Mouse (Mus musculus) CH12.LX (cell line): ENCODE data around the gene Usp39. TPM values are rescaled to one million over a fixed set of nuclear protein-coding genes. Genes with fewer than 3 reads are reported as not detected.

Source experiments
- DNase-seq: peaks from one replicate; pipeline ENCODE4 v3.0.0-alpha.2; 2013; ENCODE audit errors: extremely low read depth
- H3K27ac ChIP-seq: 2 replicates; pipeline ENCODE4 v1.5.1; 2012; ENCODE audit warnings: low read depth, mild to moderate bottlenecking, control low read depth, moderate library complexity; ENCODE audit not compliant: insufficient read depth
- H3K27me3 ChIP-seq: replicated peaks from 2 replicates; pipeline ENCODE3; 2012; ENCODE audit warnings: inconsistent platforms
- H3K36me3 ChIP-seq, 2 experiments: replicated peaks in 1 of 2; 2 replicates each; pipeline versions ENCODE3 to v1.6.1; 2012; ENCODE audit warnings: inconsistent platforms in 1 of 2, low read length in 1 of 2, mild to moderate bottlenecking in 1 of 2, mixed read lengths in 1 of 2, moderate library complexity in 1 of 2; ENCODE audit not compliant: control insufficient read depth in 1 of 2, insufficient read depth in 1 of 2
- H3K4me1 ChIP-seq, 2 experiments: 2 replicates each; pipeline ENCODE4 v1.6.1; 2012; ENCODE audit warnings: inconsistent platforms in 1 of 2, moderate library complexity in 1 of 2; ENCODE audit not compliant: insufficient read depth in 2 of 2, control insufficient read depth in 1 of 2
- H3K4me2 ChIP-seq: 2 replicates; pipeline ENCODE4 v1.6.1; 2012; ENCODE audit warnings: low read depth, mild to moderate bottlenecking, control low read depth; ENCODE audit not compliant: poor library complexity, insufficient read depth, severe bottlenecking
- H3K4me3 ChIP-seq, 3 experiments: fragments of 150-350 bp in 1 of 3; sonication (generic) in 1 of 3; replicated peaks in 1 of 3; 2 replicates each; pipeline versions ENCODE3 to v1.5.1; 2011 to 2012; ENCODE audit warnings: low read depth in 2 of 3, low read length in 2 of 3, mild to moderate bottlenecking in 2 of 3, moderate library complexity in 2 of 3, control low read depth in 1 of 3, improper control_type of control experiment in 1 of 3, inconsistent platforms in 1 of 3, mixed read lengths in 1 of 3; ENCODE audit not compliant: poor library complexity in 1 of 3
- H3K79me2 ChIP-seq: replicated peaks from 2 replicates; pipeline ENCODE4 v1.6.1; 2012; ENCODE audit warnings: mild to moderate bottlenecking, moderate library complexity; ENCODE audit not compliant: control insufficient read depth, poor library complexity, insufficient read depth, severe bottlenecking; ENCODE audit errors: extremely low read depth
- H3K9ac ChIP-seq: 2 replicates; pipeline ENCODE4 v1.6.1; 2012; ENCODE audit warnings: low read depth, mild to moderate bottlenecking, control low read depth, moderate library complexity; ENCODE audit not compliant: insufficient read depth
- H3K9me3 ChIP-seq: replicated peaks from 2 replicates; pipeline ENCODE3; 2012; ENCODE audit warnings: low read length, inconsistent platforms, mixed read lengths
- CHD1 ChIP-seq: IDR thresholded peaks from 2 replicates; pipeline ENCODE4 v1.6.1; 2012; ENCODE audit warnings: low read depth, low read length, improper control_type of control experiment, inconsistent platforms
- CTCF ChIP-seq, 2 experiments: IDR thresholded peaks in 1 of 2; conservative IDR thresholded peaks in 1 of 2; 2 replicates each; pipeline ENCODE4 v1.5.1; 2011 to 2012; ENCODE audit warnings: low read depth in 2 of 2, low read length in 2 of 2, improper control_type of control experiment in 1 of 2, inconsistent platforms in 1 of 2, mild to moderate bottlenecking in 1 of 2, moderate library complexity in 1 of 2
- ELF1 ChIP-seq: IDR thresholded peaks from 2 replicates; pipeline ENCODE4 v1.6.1; 2014; ENCODE audit warnings: low read depth, mild to moderate bottlenecking, inconsistent platforms, low read length, improper control_type of control experiment
- ETS1 ChIP-seq: conservative IDR thresholded peaks from 2 replicates; pipeline ENCODE4 v1.6.1; 2012; ENCODE audit warnings: low read depth, mild to moderate bottlenecking, inconsistent platforms, low read length, improper control_type of control experiment, moderate library complexity
- GABPA ChIP-seq: IDR thresholded peaks from 2 replicates; pipeline ENCODE4 v1.6.1; 2012; ENCODE audit warnings: low read depth, low read length, improper control_type of control experiment, inconsistent platforms; ENCODE audit not compliant: insufficient replicate concordance
- MAZ ChIP-seq: IDR thresholded peaks from 2 replicates; pipeline ENCODE4 v1.6.1; 2012; ENCODE audit warnings: low read depth, mild to moderate bottlenecking, inconsistent platforms, low read length, improper control_type of control experiment, moderate library complexity
- MEF2A ChIP-seq: IDR thresholded peaks from 2 replicates; pipeline ENCODE4 v1.6.1; 2014; ENCODE audit warnings: low read depth, mild to moderate bottlenecking, inconsistent platforms, low read length, improper control_type of control experiment, borderline replicate concordance
- MXI1 ChIP-seq: IDR thresholded peaks from 2 replicates; pipeline ENCODE4 v1.6.1; 2011; ENCODE audit warnings: mild to moderate bottlenecking, low read depth, low read length, improper control_type of control experiment
- NELFE ChIP-seq: IDR thresholded peaks from 2 replicates; pipeline ENCODE4 v1.6.1; 2011; ENCODE audit warnings: low read depth, low read length, improper control_type of control experiment
- PAX5 ChIP-seq: IDR thresholded peaks from 2 replicates; pipeline ENCODE4 v1.6.1; 2012; ENCODE audit warnings: low read length, inconsistent platforms, mixed read lengths
- POLR2A ChIP-seq: IDR thresholded peaks from 2 replicates; pipeline ENCODE4 v1.6.1; 2011; ENCODE audit warnings: low read depth, mild to moderate bottlenecking, improper control_type of control experiment, low read length
- POLR2AphosphoS2 ChIP-seq: IDR thresholded peaks from 2 replicates; pipeline ENCODE4 v1.6.1; 2011; ENCODE audit warnings: low read depth, low read length, improper control_type of control experiment
- RAD21 ChIP-seq: IDR thresholded peaks from 2 replicates; pipeline ENCODE4 v1.6.1; 2011; ENCODE audit warnings: low read depth, mild to moderate bottlenecking, low read length, improper control_type of control experiment, moderate library complexity
- RCOR1 ChIP-seq: conservative IDR thresholded peaks from 2 replicates; pipeline ENCODE4 v1.6.1; 2012; ENCODE audit warnings: low read depth, mild to moderate bottlenecking, inconsistent platforms, low read length, improper control_type of control experiment
- SMC3 ChIP-seq: IDR thresholded peaks from 2 replicates; pipeline ENCODE4 v1.6.1; 2011; ENCODE audit warnings: low read depth, low read length, improper control_type of control experiment
- UBTF ChIP-seq: IDR thresholded peaks from 2 replicates; pipeline ENCODE4 v1.6.1; 2012; ENCODE audit warnings: low read depth, mild to moderate bottlenecking, inconsistent platforms, low read length, improper control_type of control experiment, moderate library complexity
- ZMIZ1 ChIP-seq: IDR thresholded peaks from 2 replicates; pipeline ENCODE4 v1.6.1; 2012; ENCODE audit warnings: low read depth, mild to moderate bottlenecking, inconsistent platforms, low read length, improper control_type of control experiment
- ZNF384 ChIP-seq: IDR thresholded peaks from 2 replicates; pipeline ENCODE4 v1.6.1; 2012; ENCODE audit warnings: low read depth, low read length, improper control_type of control experiment, inconsistent platforms
- dilution Hi-C: fragments of 300-500 bp; cut with MboI; formaldehyde crosslinking; loops from 2 replicates; pipeline ENCODE4 v1.14.3; 2020; ENCODE audit warnings: low sequenced_read_pairs; ENCODE audit not compliant: extremely low pct_unique_long_range_greater_than_20kb, extremely low pct_ligation_motif_present
- in situ Hi-C: fragments of 300-500 bp; cut with MboI; formaldehyde crosslinking; loops from 3 replicates; pipeline ENCODE4 v1.14.3; 2019; ENCODE audit warnings: low sequenced_read_pairs, low pct_ligation_motif_present, low pct_unique_long_range_greater_than_20kb, mixed read lengths
- polyA plus RNA-seq: library from polyadenylated mRNA; unstranded; fragments of >175 nt; gene quantifications from 2 replicates; pipeline ENCODE4 v1.2.1, GENCODE M21; 2012; ENCODE audit warnings: low read depth; ENCODE audit not compliant: insufficient read length
- total RNA-seq, 2 experiments: library from RNA; depleted of rRNA; stranded (reverse); fragments of 300-350 nt in 1 of 2; fragments of >200 nt in 1 of 2; gene quantifications; 2 replicates each; pipeline ENCODE4 v1.2.3; 2012 to 2014

Gene Usp39
- total and polyA plus RNA-seq, 3 experiments, result 74.5 to 138 (median 88.2) TPM

DNA sequence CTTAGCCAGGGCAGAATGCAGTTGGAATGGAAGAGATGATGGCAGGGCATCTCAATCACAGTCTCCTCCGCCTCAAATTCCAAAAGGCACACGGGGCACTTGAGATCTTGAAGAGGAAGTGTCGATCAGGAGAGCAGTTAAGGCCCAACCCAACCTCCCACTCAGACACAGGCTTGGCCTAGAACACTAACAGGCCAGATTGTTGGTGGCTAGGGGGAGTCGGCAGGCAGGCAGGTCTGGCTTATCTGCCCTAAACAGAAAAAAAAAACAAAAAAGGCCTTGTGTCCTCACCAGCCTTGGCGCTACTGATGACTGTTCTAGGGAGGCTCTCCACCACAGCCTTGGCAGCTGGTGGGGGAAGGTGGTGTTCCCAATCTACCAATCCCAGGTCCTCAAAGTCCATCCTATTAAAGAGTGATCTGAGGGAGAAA, 16.2 kb upstream of the Usp39 start:
- Histone ChIP-seq H3K27me3 (no peaks in the 10 kb centered on the region), H3K79me2 (peaks cover 15% of the 10 kb centered on the region), H3K9me3 (no peaks in the 10 kb centered on the region), H3K4me1 (peaks cover 3 to 18% of the 10 kb centered on the region in 2 experiments; a peak in 3 of 4 replicates), H3K27ac (no peak overlapping the region), H3K4me2 (peak overlapping the region; percentile 45), H3K4me3 (peak overlapping the region; percentile 79 to 98 (median 97)), H3K36me3 (peaks cover 37 to 51% of the 10 kb centered on the region in 2 experiments), H3K9ac (peak overlapping the region; percentile 90)
- no peak for TF ChIP-seq RCOR1
- TF ChIP-seq UBTF, result no peak
- TF ChIP-seq PAX5, result no peak
- no peak for TF ChIP-seq ZMIZ1
- TF ChIP-seq RAD21, result no peak
- no peak for TF ChIP-seq ETS1
- no peak for TF ChIP-seq MAZ
- TF ChIP-seq ELF1, result no peak
- TF ChIP-seq SMC3, result no peak
- TF ChIP-seq POLR2AphosphoS2, result no peak
- TF ChIP-seq NELFE, result no peak
- dilution Hi-C loops (no loop called here), in situ Hi-C loops (no loop called here)
- DNase-seq, result no peak

DNA sequence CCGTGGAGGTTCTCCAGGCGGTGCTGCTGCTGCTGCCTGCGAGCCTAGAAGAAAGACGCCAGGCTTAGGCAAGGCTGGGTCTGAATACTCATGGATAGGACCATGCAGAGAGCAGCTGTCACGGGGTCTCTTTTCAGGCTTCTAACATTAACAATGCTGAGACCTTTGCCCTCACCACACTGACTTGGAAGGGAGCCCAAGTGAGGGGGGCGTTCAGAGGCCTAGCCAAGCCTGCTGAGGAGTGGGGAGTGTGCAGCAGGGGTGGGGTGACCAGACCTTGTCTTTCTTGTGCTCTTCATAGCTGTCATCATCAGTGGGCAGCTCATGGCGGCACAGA, 15.6 kb upstream of the Usp39 start:
- peaks cover 3 to 18% of the 10 kb centered on the region in 2 experiments; a peak in 3 of 4 replicates for H3K4me1 ChIP-seq
- dilution Hi-C loops, result no loop called here
- peaks cover 38 to 56% of the 10 kb centered on the region in 2 experiments for H3K36me3 ChIP-seq
- TF ChIP-seq RAD21, result no peak
- no peak for TF ChIP-seq GABPA
- TF ChIP-seq POLR2A, result no peak
- TF ChIP-seq POLR2AphosphoS2, result no peak
- TF ChIP-seq MEF2A, result no peak
- TF ChIP-seq ELF1, result no peak
- TF ChIP-seq PAX5, result no peak
- TF ChIP-seq MAZ, result no peak
- no peak for TF ChIP-seq CTCF (conservative IDR thresholded peaks at IDR 0.05 in 1 of 2, IDR thresholded peaks at IDR 0.05 in 1 of 2; ENCODE audit: low read depth in 2 of 2, low read length in 2 of 2)
- TF ChIP-seq MXI1, result no peak
- TF ChIP-seq ZNF384, result no peak
- TF ChIP-seq CHD1, result no peak
- peaks cover 2% of the 10 kb centered on the region for H3K9me3 ChIP-seq
- H3K27ac ChIP-seq, result no peak overlapping the region
- no peaks in the 10 kb centered on the region for H3K27me3 ChIP-seq
- no peak overlapping the region for H3K4me2 ChIP-seq
- no peak for DNase-seq
- no peak overlapping the region for H3K9ac ChIP-seq
- no peak overlapping the region for H3K4me3 ChIP-seq
- H3K79me2 ChIP-seq, result peaks cover 15% of the 10 kb centered on the region
- in situ Hi-C loops, result no loop called here
